Mouse (Mus musculus) kidney, adult 11 months (tissue): ENCODE results near the gene Parp14.

Source experiments
- DNase-seq: peaks from one replicate; pipeline ENCODE4 v3.0.0; 2022

Parp14 gene

GRCm38 (mm10) chr16:35869656-35870055 is 1.7 kb downstream of the Parp14 start:
- DNase-seq = no peak

- DNase-seq = peak; percentile 24
Observed at GRCm38 (mm10) chr16:35869126-35869525, 2.2 kb downstream of the Parp14 start.

- no peak for DNase-seq
Observed at GRCm38 (mm10) chr16:35867726-35868125, 3.6 kb downstream of the Parp14 start.

- DNase-seq = no peak
Observed at GRCm38 (mm10) chr16:35862057-35862456, 9.3 kb downstream of the Parp14 start.

GRCm38 (mm10) chr16:35860236-35860635 is 11.1 kb downstream of the Parp14 start:
- no peak for DNase-seq

GRCm38 (mm10) chr16:35856766-35857165 is 14.6 kb downstream of the Parp14 start:
- DNase-seq = no peak

GRCm38 (mm10) chr16:35855846-35856245 is 15.5 kb downstream of the Parp14 start:
- no peak for DNase-seq

- DNase-seq = no peak
Observed at GRCm38 (mm10) chr16:35847138-35847537, 24.2 kb downstream of the Parp14 start.

GRCm38 (mm10) chr16:35839680-35840079 is 31.7 kb downstream of the Parp14 start:
- peak; percentile 38 for DNase-seq

- no peak for DNase-seq
Observed at GRCm38 (mm10) chr16:35834653-35835052, 36.7 kb downstream of the Parp14 start.

GRCm38 (mm10) chr16:35832926-35833325 is 38.4 kb downstream of the Parp14 start:
- DNase-seq = no peak

- no peak for DNase-seq
Observed at GRCm38 (mm10) chr16:35829999-35830398, 41.3 kb downstream of the Parp14 start.

- peak; percentile 69 for DNase-seq
Observed at GRCm38 (mm10) chr16:35817255-35818089, 53.9 kb downstream of the Parp14 start.

GRCm38 (mm10) chr16:35813119-35813518 is 58.2 kb downstream of the Parp14 start:
- no peak for DNase-seq

GRCm38 (mm10) chr16:35808838-35809237 is 62.5 kb downstream of the Parp14 start:
- no peak for DNase-seq

GRCm38 (mm10) chr16:35807663-35807992 is 63.7 kb downstream of the Parp14 start:
- peak; percentile 41 for DNase-seq

GRCm38 (mm10) chr16:35806973-35807662 is 64.2 kb downstream of the Parp14 start:
- DNase-seq = no peak

GRCm38 (mm10) chr16:35803723-35804122 is 67.6 kb downstream of the Parp14 start:
- DNase-seq = no peak

GRCm38 (mm10) chr16:35802163-35802562 is 69.2 kb downstream of the Parp14 start:
- no peak for DNase-seq

- no peak for DNase-seq
Observed at GRCm38 (mm10) chr16:35791962-35792521, 79.3 kb downstream of the Parp14 start.

GRCm38 (mm10) chr16:35788330-35788729 is 83.0 kb downstream of the Parp14 start:
- no peak for DNase-seq

GRCm38 (mm10) chr16:35787568-35788189 is 83.7 kb downstream of the Parp14 start:
- DNase-seq = no peak

- DNase-seq = no peak
Observed at GRCm38 (mm10) chr16:35787163-35787562, 84.2 kb downstream of the Parp14 start.
